Mouse (Mus musculus) layer of hippocampus, adult 18-20 months (tissue): ENCODE data around the gene 9530068E07Rik. TPM values are rescaled to one million over a fixed set of nuclear protein-coding genes. Genes with fewer than 3 reads are reported as not detected.
A peak's percentile ranks its signal among the peaks of the same experiment; 100 is the strongest.

Source experiments
- DNase-seq, 2 experiments: peaks; one replicate each; pipeline ENCODE4 v3.0.0; 2022; ENCODE audit warnings: low spot score in 2 of 2
- total RNA-seq, 2 experiments: library from RNA; stranded (reverse); gene quantifications; 2 replicates each; pipeline ENCODE4 v1.2.3; 2021

9530068E07Rik gene
- total RNA-seq, 2 experiments from 2014 or later = 64.4 to 66.8 TPM

GRCm38 (mm10) chr11:52420296-52421052, 24.2 kb downstream of the 9530068E07Rik start:
- no peak for DNase-seq

GRCm38 (mm10) chr11:52421053-52421778, 25.0 kb downstream of the 9530068E07Rik start:
- peak; percentile 41 to 87 for DNase-seq

GRCm38 (mm10) chr11:52429440-52429839, 33.2 kb downstream of the 9530068E07Rik start:
- DNase-seq = no peak

GRCm38 (mm10) chr11:52431594-52431993, 35.4 kb downstream of the 9530068E07Rik start:
- no peak for DNase-seq

- DNase-seq = no peak
Measured at GRCm38 (mm10) chr11:52432148-52432547, 35.9 kb downstream of the 9530068E07Rik start.

- DNase-seq = no peak
Measured at GRCm38 (mm10) chr11:52433076-52433796, 37.0 kb downstream of the 9530068E07Rik start.

- DNase-seq = no peak
Measured at GRCm38 (mm10) chr11:52433797-52434195, 37.6 kb downstream of the 9530068E07Rik start.

GRCm38 (mm10) chr11:52435466-52435865, 39.2 kb downstream of the 9530068E07Rik start:
- no peak for DNase-seq

- DNase-seq = peak in 1 of 2 experiments; percentile 60
Measured at GRCm38 (mm10) chr11:52437123-52437522, 40.9 kb downstream of the 9530068E07Rik start.

- DNase-seq = no peak
Measured at GRCm38 (mm10) chr11:52441096-52441495, 44.9 kb downstream of the 9530068E07Rik start.

GRCm38 (mm10) chr11:52447242-52447641, 51.0 kb downstream of the 9530068E07Rik start:
- no peak for DNase-seq

GRCm38 (mm10) chr11:52449004-52449403, 52.8 kb downstream of the 9530068E07Rik start:
- DNase-seq = no peak

- DNase-seq = no peak
Measured at GRCm38 (mm10) chr11:52458281-52458680, 62.1 kb downstream of the 9530068E07Rik start.

Other genes starting within 250 kb of the 9530068E07Rik start
- not detected for gene Olfr1371, start 182.4 kb upstream of the 9530068E07Rik start, total RNA-seq
- 100 to 1,000 TPM; 461 to 470 TPM for gene Skp1a, start 164.4 kb upstream of the 9530068E07Rik start, total RNA-seq
- gene Tcf7, start 113.4 kb upstream of the 9530068E07Rik start, total RNA-seq = 1 to 10 TPM; 2.6 to 3.1 TPM
- gene Vdac1, start 35.6 kb upstream of the 9530068E07Rik start, total RNA-seq = 100 to 1,000 TPM; 522 to 543 TPM